Mouse (Mus musculus) spleen, adult 2 months (tissue): Measurements from ENCODE around the gene Mapk8ip3. TPM values are rescaled to one million over a fixed set of nuclear protein-coding genes. Genes with fewer than 3 reads are reported as not detected.

Source experiments
- DNase-seq, 2 experiments: peaks; one replicate each; pipeline versions ENCODE4 v3.0.0 to v3.0.0-alpha.2; 2012 to 2021; ENCODE audit warnings: low spot score in 2 of 2, low read depth in 1 of 2
- H3K27ac ChIP-seq: fragments of 200-500 bp; 2 replicates; pipeline ENCODE4 v1.5.1; 2012; ENCODE audit warnings: low read length, inconsistent platforms; ENCODE audit not compliant: insufficient read depth
- H3K27me3 ChIP-seq: fragments of 200-500 bp; 2 replicates; pipeline ENCODE4 v1.6.1; 2012; ENCODE audit warnings: mild to moderate bottlenecking, moderate library complexity, low read length, inconsistent platforms; ENCODE audit not compliant: control insufficient read depth, insufficient read depth
- H3K36me3 ChIP-seq: fragments of 200-500 bp; 2 replicates; pipeline ENCODE4 v1.6.1; 2012; ENCODE audit warnings: mild to moderate bottlenecking, low read length, inconsistent platforms; ENCODE audit not compliant: control insufficient read depth, insufficient read depth
- H3K4me1 ChIP-seq: fragments of 200-500 bp; 2 replicates; pipeline ENCODE4 v1.6.1; 2011; ENCODE audit warnings: inconsistent platforms; ENCODE audit not compliant: control insufficient read depth, insufficient read depth, insufficient read length
- H3K4me3 ChIP-seq: fragments of 200-500 bp; 2 replicates; pipeline ENCODE4 v1.5.1; 2011; ENCODE audit warnings: mild to moderate bottlenecking, inconsistent platforms; ENCODE audit not compliant: insufficient read depth, insufficient read length; ENCODE audit errors: extremely low read depth
- CTCF ChIP-seq: fragments of 200-500 bp; IDR thresholded peaks from 2 replicates; pipeline ENCODE4 v1.5.1; 2011; ENCODE audit warnings: mild to moderate bottlenecking, inconsistent platforms; ENCODE audit not compliant: insufficient read depth, insufficient read length, insufficient replicate concordance; ENCODE audit errors: extremely low read depth
- POLR2A ChIP-seq: fragments of 200-500 bp; IDR thresholded peaks from 2 replicates; pipeline ENCODE4 v1.6.1; 2011; ENCODE audit warnings: low read depth, low read length, inconsistent platforms
- WGBS: fragments of 180-500 bp; shearing (Covaris S2); methylation state at CpG from one replicate; pipeline ENCODE4 v1.1.7; 2018; 5-methylcytosine and 5-hydroxymethylcytosine counted together
- polyA plus RNA-seq: library from polyadenylated mRNA; depleted of rRNA; stranded (reverse); fragments of >200 nt; gene quantifications from 2 replicates; pipeline ENCODE4 v1.2.3, GENCODE M21; 2012

Gene Mapk8ip3
- polyA plus RNA-seq, 1 experiment: 135 TPM

DNA sequence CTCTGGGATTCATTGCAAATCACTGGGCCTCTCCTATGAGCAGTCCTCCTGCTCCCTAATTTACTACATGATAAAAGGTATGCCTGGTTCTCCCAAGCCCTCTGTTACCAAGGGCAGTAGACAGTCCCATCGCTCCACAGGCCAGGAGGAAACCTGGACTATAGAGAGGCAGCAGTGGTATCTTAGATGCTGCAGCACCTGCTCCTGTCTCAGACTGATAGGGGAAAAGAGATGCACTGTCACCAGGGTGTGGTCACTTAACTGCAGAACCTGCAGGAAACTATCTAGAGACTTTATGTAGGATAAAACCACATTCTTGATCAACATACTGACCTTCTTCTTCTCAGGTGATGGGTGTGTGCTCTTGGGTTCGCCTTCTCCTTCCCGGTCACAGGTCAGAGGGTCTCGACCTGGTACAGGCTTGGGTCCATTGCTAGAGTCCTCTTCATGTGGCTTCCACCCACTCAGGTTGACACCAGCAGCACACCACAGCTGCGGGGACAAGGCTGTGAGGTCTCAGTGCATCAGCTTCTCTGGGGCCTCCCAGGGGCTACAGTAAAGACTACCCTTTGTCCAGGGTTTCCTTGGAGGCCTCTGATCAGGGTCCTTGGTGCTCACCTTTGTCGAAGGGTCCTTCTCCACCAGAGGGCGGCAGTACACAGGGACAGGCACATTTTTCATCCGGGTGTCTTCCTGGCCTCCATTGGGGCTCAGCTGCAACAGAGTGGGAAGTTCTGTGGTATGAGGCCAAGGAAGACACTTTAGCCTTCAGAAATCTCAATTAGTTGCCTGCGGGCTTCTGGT lies 33.9 kb downstream of the Mapk8ip3 start:
- TF ChIP-seq CTCF (peak; percentile 31; the same call in 1 of the 2 replicates), POLR2A (no peak)
- Histone ChIP-seq H3K27me3 (no peaks in the 10 kb centered on the region), H3K4me1 (no peaks in the 10 kb centered on the region), H3K36me3 (peaks cover 57% of the 10 kb centered on the region), H3K27ac (peak overlapping the region; percentile 54; the same call in 1 of the 2 replicates), H3K4me3 (no peak overlapping the region)
- WGBS: 70% methylated on average over 9 of the region's 9 CpGs
- no peak for DNase-seq

DNA sequence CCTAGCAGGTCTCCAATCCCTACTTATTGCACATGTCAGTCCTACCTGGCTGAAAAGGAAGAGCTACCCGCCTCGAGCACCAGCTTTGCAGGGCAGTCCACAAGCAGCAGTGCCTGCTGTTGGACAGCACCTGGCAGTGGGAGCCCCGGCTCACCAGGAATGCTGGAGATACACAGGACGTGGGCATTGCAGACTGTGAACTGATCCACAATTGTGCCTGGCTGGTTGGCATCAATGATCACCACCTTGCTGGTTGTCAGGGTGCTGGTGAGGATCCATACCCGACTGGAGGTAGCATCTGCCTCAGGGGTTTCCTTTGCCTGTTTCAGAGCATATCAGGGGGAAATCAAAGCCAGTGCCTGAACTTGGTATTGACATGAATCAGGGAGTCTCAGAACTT lies 34.7 kb downstream of the Mapk8ip3 start:
- TF ChIP-seq POLR2A (no peak), CTCF (no peak)
- Histone ChIP-seq H3K4me1 (peaks cover 2% of the 10 kb centered on the region; the same call in 1 of the 2 replicates), H3K36me3 (peaks cover 52% of the 10 kb centered on the region), H3K27me3 (no peaks in the 10 kb centered on the region), H3K27ac (no peak overlapping the region), H3K4me3 (no peak overlapping the region)
- WGBS: 88% methylated on average over 5 of the region's 5 CpGs
- no peak for DNase-seq

DNA sequence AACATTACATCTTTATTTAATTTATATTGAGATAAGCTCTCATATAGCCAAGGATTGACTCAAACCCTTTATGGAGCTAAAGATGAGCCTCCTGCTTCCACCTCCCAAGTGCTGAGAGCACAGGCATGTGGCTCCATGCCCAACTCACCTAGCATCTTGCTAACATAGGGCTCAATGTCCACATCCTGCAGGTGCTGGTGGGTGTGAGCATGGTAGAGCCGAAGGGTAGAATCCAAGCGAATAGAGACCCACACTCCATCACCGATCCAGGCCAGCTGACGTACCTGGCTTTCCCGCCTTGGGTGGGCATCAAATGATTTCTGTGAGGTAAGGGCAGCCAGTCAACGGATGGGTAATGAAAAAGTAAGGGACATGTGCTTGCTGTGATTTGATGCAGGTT lies 36.8 kb downstream of the Mapk8ip3 start:
- Histone ChIP-seq H3K4me3 (no peak overlapping the region), H3K27me3 (no peaks in the 10 kb centered on the region), H3K36me3 (peaks cover 45% of the 10 kb centered on the region), H3K27ac (no peak overlapping the region), H3K4me1 (peaks cover 9% of the 10 kb centered on the region; the same call in 1 of the 2 replicates)
- whole genome bisulfite sequencing: 95% methylated on average over 6 of the region's 6 CpGs
- no peak for DNase-seq
- TF ChIP-seq CTCF (no peak), POLR2A (no peak)

DNA sequence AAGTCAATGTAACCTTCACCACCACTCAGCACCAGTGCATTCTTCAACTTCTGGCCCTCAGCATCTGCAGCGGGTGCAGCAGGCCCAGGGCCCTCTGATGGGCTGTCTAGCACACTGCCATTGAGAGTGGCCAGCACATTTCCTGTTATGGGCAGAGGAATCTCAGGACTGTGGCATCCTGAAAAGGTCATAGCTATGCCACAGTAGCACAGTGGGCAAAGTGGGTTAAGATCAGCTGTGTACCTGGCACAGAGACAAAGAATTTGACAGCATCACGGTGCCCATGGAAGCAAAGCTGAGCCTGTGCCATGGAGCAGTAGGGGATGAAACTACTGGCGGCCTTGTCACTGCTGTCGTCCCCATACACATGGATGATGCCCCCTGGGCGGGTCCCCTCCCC lies 37.6 kb downstream of the Mapk8ip3 start:
- Histone ChIP-seq H3K27ac (no peak overlapping the region), H3K36me3 (peaks cover 36% of the 10 kb centered on the region), H3K4me1 (peaks cover 13% of the 10 kb centered on the region), H3K27me3 (no peaks in the 10 kb centered on the region), H3K4me3 (no peak overlapping the region)
- no peak for TF ChIP-seq POLR2A
- no peak for DNase-seq
- 93% methylated on average over 5 of the region's 5 CpGs for WGBS

DNA sequence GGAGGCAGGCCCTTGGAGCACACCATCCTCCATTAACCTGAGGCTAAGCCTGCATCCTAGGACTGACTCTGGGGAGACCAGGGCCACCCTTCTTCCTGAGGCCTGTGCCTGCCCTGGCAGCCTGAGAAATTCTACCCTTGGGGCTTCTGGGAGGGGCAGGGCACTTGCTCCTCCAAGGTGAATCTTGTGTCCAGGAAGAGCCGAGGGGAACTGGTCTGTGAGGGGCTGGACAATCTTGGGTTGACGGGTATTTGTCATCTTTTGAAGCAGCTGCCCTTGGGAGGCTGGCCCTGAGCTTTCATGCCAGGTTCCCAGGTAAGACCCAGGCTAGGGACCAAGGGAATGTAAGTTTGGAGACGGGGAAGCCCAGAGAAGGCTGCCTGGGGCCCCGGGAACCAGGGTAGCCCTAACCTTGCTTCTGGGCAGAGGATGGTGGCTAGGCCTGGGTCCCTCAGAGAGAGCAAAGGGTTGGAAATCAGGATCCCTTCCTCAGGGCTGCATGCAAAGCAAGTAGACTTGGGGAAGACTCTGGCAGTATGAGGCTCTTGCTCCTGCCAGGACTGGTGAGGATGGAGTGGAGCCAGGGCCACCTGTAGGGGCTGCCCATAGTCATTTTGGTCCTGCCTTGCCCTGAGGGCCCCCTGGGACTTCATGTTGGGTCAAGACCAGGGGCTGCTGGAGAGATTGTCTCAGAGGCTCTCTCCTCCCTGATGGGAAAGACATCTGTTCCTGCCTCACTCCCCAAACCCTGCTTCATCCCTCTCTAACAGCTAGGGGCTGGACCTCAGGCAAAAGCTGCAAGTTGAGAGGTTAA lies 38.5 kb downstream of the Mapk8ip3 start:
- Histone ChIP-seq H3K4me1 (peaks cover 14% of the 10 kb centered on the region), H3K4me3 (no peak overlapping the region), H3K36me3 (peaks cover 32% of the 10 kb centered on the region), H3K27ac (no peak overlapping the region), H3K27me3 (no peaks in the 10 kb centered on the region)
- 90% methylated on average over 4 of the region's 4 CpGs for WGBS
- TF ChIP-seq POLR2A (no peak), CTCF (no peak)
- DNase-seq: no peak

DNA sequence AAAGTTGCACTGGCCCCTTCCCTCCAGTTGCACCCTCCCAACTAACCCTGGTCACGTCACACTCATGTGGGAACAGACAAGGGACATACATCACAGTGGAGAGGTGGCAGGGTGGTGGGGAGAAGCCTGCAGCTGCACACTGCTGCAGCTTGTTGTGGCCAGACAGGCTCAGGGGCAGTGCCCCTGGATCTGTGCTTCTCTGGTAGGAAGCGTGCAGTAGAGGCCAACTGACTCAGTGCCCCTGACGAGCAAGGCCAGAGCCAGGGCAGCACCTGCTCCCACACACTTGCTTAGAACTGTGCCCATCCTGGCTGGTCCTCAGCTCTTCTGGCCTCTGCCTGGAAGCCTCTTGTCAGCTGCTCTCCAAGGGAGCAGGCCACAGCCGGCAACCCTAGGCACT lies 39.2 kb downstream of the Mapk8ip3 start:
- Histone ChIP-seq H3K4me3 (no peak overlapping the region), H3K27ac (no peak overlapping the region), H3K4me1 (peaks cover 14% of the 10 kb centered on the region), H3K27me3 (no peaks in the 10 kb centered on the region), H3K36me3 (peaks cover 30% of the 10 kb centered on the region)
- 88% methylated on average over 4 of the region's 4 CpGs for WGBS
- no peak for DNase-seq
- TF ChIP-seq CTCF (no peak), POLR2A (no peak)

DNA sequence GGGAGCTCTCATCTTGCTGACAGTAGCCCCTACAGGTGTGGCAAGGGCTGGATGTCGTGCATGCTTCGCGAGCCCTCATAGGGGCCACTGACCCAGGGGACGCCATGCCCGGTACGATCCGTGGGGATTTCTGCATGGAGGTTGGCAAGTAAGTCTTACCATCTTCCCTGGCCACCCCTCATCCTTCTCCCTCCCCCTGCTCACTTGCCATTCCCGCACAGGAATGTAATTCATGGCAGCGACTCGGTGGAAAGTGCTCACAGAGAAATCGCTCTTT lies 39.8 kb downstream of the Mapk8ip3 start:
- Histone ChIP-seq H3K4me3 (peak overlapping the region; percentile 86), H3K4me1 (peaks cover 14% of the 10 kb centered on the region), H3K36me3 (peaks cover 34% of the 10 kb centered on the region), H3K27me3 (no peaks in the 10 kb centered on the region), H3K27ac (peak overlapping the region; percentile 59; the same call in 1 of the 2 replicates)
- WGBS: 65% methylated on average over 11 of the region's 11 CpGs
- DNase-seq: no peak
- TF ChIP-seq POLR2A (no peak), CTCF (no peak)
